Mouse (Mus musculus) thymus, postnatal 14 days (tissue): ENCODE data around the gene Rrp1b.
"Not testable (repeated sequence)": the region's sequence is repeated elsewhere in the genome, so short reads cannot be mapped to it uniquely, and the experiment has no call there.

Experiments
- DNase-seq: peaks from one replicate; pipeline ENCODE4 v3.0.0; 2021

The Rrp1b gene

GRCm38 (mm10) chr17:32034322-32034721 lies 1.6 kb upstream of the Rrp1b start:
- no peak for DNase-seq

- DNase-seq, result no peak
These were observed 874 bp downstream of the Rrp1b start for GRCm38 (mm10) chr17:32036509-32037438.

GRCm38 (mm10) chr17:32040263-32040662 lies 4.4 kb downstream of the Rrp1b start:
- DNase-seq, result no peak

- no peak for DNase-seq
These were observed 10.6 kb downstream of the Rrp1b start for GRCm38 (mm10) chr17:32046541-32046940.

- no peak for DNase-seq
These were observed 12.5 kb downstream of the Rrp1b start for GRCm38 (mm10) chr17:32048351-32048750.

GRCm38 (mm10) chr17:32049914-32050313 lies 14.0 kb downstream of the Rrp1b start:
- no peak for DNase-seq

- no peak for DNase-seq
These were observed 14.7 kb downstream of the Rrp1b start for GRCm38 (mm10) chr17:32050609-32051008.

GRCm38 (mm10) chr17:32052237-32053080 lies 16.6 kb downstream of the Rrp1b start:
- DNase-seq, result no peak

GRCm38 (mm10) chr17:32053677-32054076 lies 17.8 kb downstream of the Rrp1b start:
- peak; percentile 22 for DNase-seq

GRCm38 (mm10) chr17:32057843-32058242 lies 21.9 kb downstream of the Rrp1b start:
- DNase-seq, result no peak

GRCm38 (mm10) chr17:32059084-32059483 lies 23.2 kb downstream of the Rrp1b start:
- no peak for DNase-seq

- no peak for DNase-seq
These were observed 25.3 kb downstream of the Rrp1b start for GRCm38 (mm10) chr17:32061219-32061618.

- DNase-seq, result no peak
These were observed 27.8 kb downstream of the Rrp1b start for GRCm38 (mm10) chr17:32063654-32064053.

- DNase-seq, result not testable (repeated sequence)
These were observed 28.9 kb downstream of the Rrp1b start for GRCm38 (mm10) chr17:32064762-32065161.

- no peak for DNase-seq
These were observed 31.6 kb downstream of the Rrp1b start for GRCm38 (mm10) chr17:32067541-32067940.

- no peak for DNase-seq
These were observed 32.5 kb downstream of the Rrp1b start for GRCm38 (mm10) chr17:32068381-32068780.

GRCm38 (mm10) chr17:32068810-32069209 lies 32.9 kb downstream of the Rrp1b start:
- DNase-seq, result no peak

GRCm38 (mm10) chr17:32073359-32073758 lies 37.5 kb downstream of the Rrp1b start:
- peak; percentile 85 for DNase-seq

- DNase-seq, result no peak
These were observed 38.8 kb downstream of the Rrp1b start for GRCm38 (mm10) chr17:32074658-32075057.

- peak; percentile 63 for DNase-seq
These were observed 39.3 kb downstream of the Rrp1b start for GRCm38 (mm10) chr17:32075164-32075563.

GRCm38 (mm10) chr17:32083351-32083750 lies 47.5 kb downstream of the Rrp1b start:
- no peak for DNase-seq

GRCm38 (mm10) chr17:32087069-32087468 lies 51.2 kb downstream of the Rrp1b start:
- DNase-seq, result no peak

GRCm38 (mm10) chr17:32091032-32091363 lies 55.1 kb downstream of the Rrp1b start:
- no peak for DNase-seq
